Mouse (Mus musculus) heart, postnatal 0 days (tissue): ENCODE data around the gene Cse1l. TPM values are rescaled to one million over a fixed set of nuclear protein-coding genes. Genes with fewer than 3 reads are reported as not detected.
A peak's percentile ranks its signal among the peaks of the same experiment; 100 is the strongest.

Experiments used
- ATAC-seq: fragments of 200-750 bp; cut with Nextera tagmentation; 2 replicates; pipeline ENCODE4 v1.8.0; 2017; ENCODE audit warnings: low read depth, moderate number of reproducible peaks, moderate library complexity; ENCODE audit not compliant: insufficient read depth
- DNase-seq: peaks from one replicate; pipeline ENCODE4 v3.0.0-alpha.2; 2016; ENCODE audit warnings: low spot score
- H3K27ac ChIP-seq: fragments of 300-500 bp; sonication (generic); 2 replicates; pipeline ENCODE4 v1.5.1; 2014; ENCODE audit warnings: low read depth, mild to moderate bottlenecking
- H3K27me3 ChIP-seq: fragments of 300-500 bp; sonication (generic); 2 replicates; pipeline ENCODE4 v1.6.1; 2014; ENCODE audit warnings: low read length, mixed read lengths; ENCODE audit not compliant: control insufficient read depth, insufficient read depth
- H3K36me3 ChIP-seq: fragments of 300-500 bp; sonication (generic); replicated peaks from 2 replicates; pipeline ENCODE4 v1.6.1; 2014; ENCODE audit warnings: low read length, mixed read lengths; ENCODE audit not compliant: control insufficient read depth, insufficient read depth
- H3K4me1 ChIP-seq: fragments of 300-500 bp; sonication (generic); 2 replicates; pipeline ENCODE4 v1.6.1; 2014; ENCODE audit warnings: antibody characterized with exemption; ENCODE audit not compliant: control insufficient read depth, insufficient read depth
- H3K4me2 ChIP-seq: fragments of 300-500 bp; sonication (generic); 2 replicates; pipeline ENCODE4 v1.6.1; 2014; ENCODE audit warnings: low read depth, mild to moderate bottlenecking, low read length, moderate library complexity
- H3K4me3 ChIP-seq: fragments of 300-500 bp; sonication (generic); 2 replicates; pipeline ENCODE4 v1.5.1; 2014; ENCODE audit warnings: low read depth, low read length
- H3K9ac ChIP-seq: fragments of 300-500 bp; sonication (generic); replicated peaks from 2 replicates; pipeline ENCODE4 v1.6.1; 2014; ENCODE audit warnings: low read depth, low read length, mixed read lengths
- H3K9me3 ChIP-seq: fragments of 300-500 bp; sonication (generic); replicated peaks from 2 replicates; pipeline ENCODE4 v1.6.1; 2016; ENCODE audit warnings: low read length; ENCODE audit not compliant: control insufficient read depth
- CTCF ChIP-seq: IDR thresholded peaks from 2 replicates; pipeline ENCODE4 v1.5.1; 2016; ENCODE audit warnings: antibody characterized with exemption, control low read depth, low read depth
- EP300 ChIP-seq: IDR thresholded peaks from 2 replicates; pipeline ENCODE4 v1.6.1; 2016; ENCODE audit warnings: antibody characterized with exemption, low read depth
- WGBS: fragments of 180-500 bp; shearing (Covaris S2); extraction: QIAGEN DNeasy Blood & Tissue Kit; methylation state at CpG from one replicate; pipeline ENCODE4 v1.1.7; 2014; 5-methylcytosine and 5-hydroxymethylcytosine counted together
- polyA plus RNA-seq: library from polyadenylated mRNA; unstranded; fragments of >200 nt; fragmentation: Nextera tagmentation; extraction: Ambion mirVana; gene quantifications from 2 replicates; pipeline ENCODE4 v1.2.1, GENCODE M21; 2015
- total RNA-seq: library from RNA; depleted of rRNA; stranded (reverse); fragments of >200 nt; gene quantifications from 2 replicates; pipeline ENCODE4 v1.2.3, GENCODE M21; 2014; ENCODE audit warnings: low replicate concordance

Cse1l gene
- total and polyA plus RNA-seq, 2 experiments from 2014 or later, result 41.2 to 64.2 TPM

DNA sequence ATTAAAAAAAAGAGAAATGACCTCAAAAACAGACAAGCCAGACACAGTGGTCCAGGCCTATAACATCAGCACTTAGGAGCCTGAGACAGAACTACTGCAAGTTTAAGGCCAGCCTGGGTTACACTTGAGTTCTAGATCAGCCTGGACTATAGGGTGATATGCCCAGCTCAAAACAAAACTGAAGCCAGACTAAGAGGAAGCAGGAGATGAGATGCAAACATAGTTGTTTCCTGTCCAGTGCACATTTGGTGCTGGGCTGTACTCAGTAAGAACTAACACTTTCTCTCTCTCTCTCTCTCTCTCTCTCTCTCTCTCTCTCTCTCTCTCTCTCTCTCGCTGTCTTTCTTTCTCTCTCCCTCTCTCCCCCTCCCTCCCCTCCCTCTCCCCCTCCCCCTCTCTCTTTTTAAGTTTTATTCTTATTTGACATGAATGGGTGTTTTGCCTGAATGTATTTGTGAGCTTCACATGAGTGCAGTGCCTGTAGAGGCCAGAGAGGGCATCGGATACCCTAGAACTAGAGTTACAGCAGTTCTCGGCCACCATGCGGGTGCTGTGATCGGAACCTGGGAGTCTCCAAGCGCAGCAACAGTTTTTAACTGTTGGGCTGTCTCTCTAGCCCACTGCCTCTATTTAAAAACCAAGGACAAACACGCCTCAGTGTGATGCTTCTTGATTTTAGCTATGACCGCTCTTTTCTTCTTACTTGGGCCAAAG, 4.9 kb upstream of the Cse1l start:
- TF ChIP-seq CTCF (no peak), EP300 (no peak)
- Histone ChIP-seq H3K27me3 (no peaks in the 10 kb centered on the region), H3K9ac (no peak overlapping the region), H3K4me1 (no peaks in the 10 kb centered on the region), H3K27ac (no peak overlapping the region), H3K9me3 (no peaks in the 10 kb centered on the region), H3K4me2 (no peak overlapping the region), H3K4me3 (no peak overlapping the region), H3K36me3 (peaks cover 13% of the 10 kb centered on the region; the same call in 1 of the 2 replicates)
- ATAC-seq (no peak), DNase-seq (no peak)
- 80% methylated on average over 8 of the region's 8 CpGs for WGBS

- H3K4me2 ChIP-seq, result no peak overlapping the region
- no peak overlapping the region for H3K27ac ChIP-seq
- TF ChIP-seq EP300 (no peak), CTCF (no peak)
- no peak overlapping the region for H3K9ac ChIP-seq
- WGBS, result 91% methylated on average over 6 of the region's 6 CpGs
- no peak overlapping the region for H3K4me3 ChIP-seq
- H3K27me3 ChIP-seq, result no peaks in the 10 kb centered on the region
- H3K36me3 ChIP-seq, result no peaks in the 10 kb centered on the region; the same call in 1 of the 2 replicates
- DNase-seq, result no peak
- no peaks in the 10 kb centered on the region for H3K9me3 ChIP-seq
- no peak for ATAC-seq
- H3K4me1 ChIP-seq, result peaks cover 8% of the 10 kb centered on the region; the same call in 1 of the 2 replicates
Measured at GRCm38 (mm10) chr2:166903719-166904282, 2.0 kb upstream of the Cse1l start.

- peak overlapping the region; percentile 99 for H3K27ac ChIP-seq
- H3K9ac ChIP-seq, result peak overlapping the region; percentile 83
- H3K9me3 ChIP-seq, result no peaks in the 10 kb centered on the region
- peak overlapping the region; percentile 81 for H3K4me2 ChIP-seq
- peak overlapping the region; percentile 86 for H3K4me3 ChIP-seq
- TF ChIP-seq CTCF (no peak), EP300 (no peak)
- H3K4me1 ChIP-seq, result peaks cover 14% of the 10 kb centered on the region; the same call in 1 of the 2 replicates
- WGBS, result under 1% methylated on average over 28 of the region's 28 CpGs
- no peaks in the 10 kb centered on the region; the same call in 1 of the 2 replicates for H3K36me3 ChIP-seq
- ATAC-seq (0 out of 2 replicates have a peak, but pooled peaks have one; percentile 10), DNase-seq (peak; percentile 23)
- H3K27me3 ChIP-seq, result no peaks in the 10 kb centered on the region
Measured at GRCm38 (mm10) chr2:166906523-166907182, 813 bp downstream of the Cse1l start.

GRCm38 (mm10) chr2:166909729-166910128, 3.9 kb downstream of the Cse1l start:
- H3K4me2 ChIP-seq, result no peak overlapping the region
- H3K9ac ChIP-seq, result no peak overlapping the region
- H3K27me3 ChIP-seq, result no peaks in the 10 kb centered on the region
- no peaks in the 10 kb centered on the region; the same call in 1 of the 2 replicates for H3K36me3 ChIP-seq
- H3K4me3 ChIP-seq, result no peak overlapping the region
- WGBS, result 66% methylated on average over 3 of the region's 3 CpGs
- no peaks in the 10 kb centered on the region for H3K9me3 ChIP-seq
- ATAC-seq, result no peak
- TF ChIP-seq CTCF, result no peak
- TF ChIP-seq EP300, result no peak
- no peak for DNase-seq
- no peak overlapping the region; the same call in 1 of the 2 replicates for H3K27ac ChIP-seq
- H3K4me1 ChIP-seq, result peaks cover 20% of the 10 kb centered on the region; the same call in 1 of the 2 replicates

- H3K9me3 ChIP-seq, result no peaks in the 10 kb centered on the region
- H3K9ac ChIP-seq, result no peak overlapping the region
- H3K4me3 ChIP-seq, result no peak overlapping the region
- no peak for DNase-seq
- no peak for TF ChIP-seq EP300
- no peak for TF ChIP-seq CTCF
- H3K27ac ChIP-seq, result no peak overlapping the region
- WGBS, result 87% methylated on average over 8 of the region's 8 CpGs
- no peaks in the 10 kb centered on the region; the same call in 1 of the 2 replicates for H3K36me3 ChIP-seq
- H3K27me3 ChIP-seq, result no peaks in the 10 kb centered on the region
- H3K4me2 ChIP-seq, result no peak overlapping the region
- ATAC-seq, result no peak
- H3K4me1 ChIP-seq, result peaks cover 20% of the 10 kb centered on the region; the same call in 1 of the 2 replicates
Measured at GRCm38 (mm10) chr2:166910536-166910935, 4.7 kb downstream of the Cse1l start.
